Mouse (Mus musculus): ENCODE data around the gene Dock9. TPM values are rescaled to one million over a fixed set of nuclear protein-coding genes. Genes with fewer than 3 reads are reported as not detected.

Gene Dock9
- polyA plus RNA-seq (2015; fragmentation: Nextera tagmentation; extraction: Ambion mirVana) = 11.0 and 12.1 TPM in 2 replicates

DNA sequence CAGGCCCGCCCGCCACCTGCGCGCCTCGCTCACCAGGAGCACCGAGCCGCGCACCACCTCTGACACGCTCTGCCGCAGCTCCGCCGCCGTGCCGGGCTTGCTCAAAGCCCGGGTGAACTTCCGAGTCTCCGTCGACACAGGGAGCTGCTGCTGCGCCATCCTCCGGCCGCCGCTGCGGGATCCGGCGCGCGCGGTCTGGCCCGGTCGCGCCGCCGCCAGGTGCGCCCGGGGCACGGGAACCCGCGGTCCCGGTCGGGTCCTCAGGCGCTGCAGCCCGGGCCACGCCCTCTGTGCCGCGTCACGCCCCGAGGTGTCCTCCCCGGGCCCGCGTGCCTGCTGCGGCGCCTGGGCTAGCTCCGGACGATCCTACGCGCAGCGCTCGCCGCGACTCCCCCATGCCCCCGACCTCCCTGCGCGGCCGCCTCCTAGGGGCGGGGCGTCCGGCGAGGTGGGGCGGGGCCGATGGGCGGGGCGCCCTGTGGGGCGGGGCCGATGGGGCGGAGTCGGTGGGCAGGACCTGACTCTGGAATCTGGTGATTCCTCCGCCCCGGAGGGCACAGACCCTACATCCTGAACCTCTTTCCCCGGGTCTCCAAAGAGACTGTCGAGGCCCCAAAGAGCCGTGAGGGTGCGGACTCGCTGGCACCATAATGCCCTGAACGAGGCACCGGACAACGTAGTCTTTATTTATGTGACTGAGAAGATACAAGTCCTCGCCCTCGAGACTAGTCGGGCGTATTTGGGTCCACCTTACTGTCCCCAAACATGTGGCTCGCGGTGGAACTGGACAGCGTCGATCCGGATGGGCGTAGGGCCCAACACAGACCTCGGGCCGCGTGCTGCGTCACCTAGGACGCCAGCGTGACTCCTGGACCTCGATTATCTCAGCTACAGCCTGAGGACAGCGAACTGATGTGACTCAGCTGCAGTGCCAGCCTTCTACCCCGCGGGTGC is at the start of gene Dock9:
TSS of gene Dock9 (minus strand) at position 381 of the 954 bp plus-strand sequence.
- H3K9ac ChIP-seq = peak within 1 kb of the TSS; percentile 66
- peak within 1 kb of the TSS; percentile 86 for H3K27ac ChIP-seq (replicated peaks)
- no peaks in the 10 kb centered on the region for H3K36me3 ChIP-seq
- no peaks in the 10 kb centered on the region for H3K9me3 ChIP-seq
- WGBS = under 1% methylated on average over 71 of the region's 106 CpGs
- ATAC-seq (ENCODE audit: low FRiP score, low read depth) = peak; percentile 87
- peak within 1 kb of the TSS; percentile 91 for H3K4me2 ChIP-seq
- H3K4me1 ChIP-seq (replicated peaks) = peaks cover 13% of the 10 kb centered on the region
- H3K4me3 ChIP-seq = peak within 1 kb of the TSS; percentile 80
- peaks cover 4% of the 10 kb centered on the region for H3K27me3 ChIP-seq

DNA sequence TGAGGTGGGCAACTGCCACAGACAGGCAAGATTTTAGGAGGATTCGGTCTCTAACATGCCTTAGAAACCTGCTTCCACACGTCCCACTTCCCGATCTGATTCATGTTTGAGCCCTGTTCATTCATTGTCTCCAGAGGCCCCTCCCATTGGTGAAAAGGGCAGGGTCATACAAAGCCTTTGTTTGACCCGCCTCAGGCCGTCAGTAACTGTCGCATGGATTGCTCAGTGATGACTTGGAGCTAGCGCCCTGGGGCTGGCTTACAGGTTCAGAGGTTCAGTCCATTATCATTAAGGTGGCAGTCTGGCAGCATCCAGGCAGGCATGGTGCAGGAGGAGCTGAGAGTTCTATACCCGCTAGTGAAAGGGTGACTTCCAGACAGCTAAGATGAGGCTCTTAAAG is 46.8 kb upstream of the Dock9 start:
- no peak overlapping the region for H3K4me3 ChIP-seq
- no peaks in the 10 kb centered on the region for H3K27me3 ChIP-seq
- no peaks in the 10 kb centered on the region for H3K36me3 ChIP-seq
- H3K9me3 ChIP-seq = 0 out of 2 replicates have a peak, but pooled peaks cover 6% of the 10 kb centered on the region
- H3K4me1 ChIP-seq (replicated peaks) = no peaks in the 10 kb centered on the region
- no peak overlapping the region for H3K9ac ChIP-seq
- no peak for ATAC-seq (ENCODE audit: low FRiP score, low read depth)
- H3K27ac ChIP-seq (replicated peaks) = no peak overlapping the region
- H3K4me2 ChIP-seq = no peak overlapping the region
- WGBS = 36% methylated on average over 8 of the region's 8 CpGs

DNA sequence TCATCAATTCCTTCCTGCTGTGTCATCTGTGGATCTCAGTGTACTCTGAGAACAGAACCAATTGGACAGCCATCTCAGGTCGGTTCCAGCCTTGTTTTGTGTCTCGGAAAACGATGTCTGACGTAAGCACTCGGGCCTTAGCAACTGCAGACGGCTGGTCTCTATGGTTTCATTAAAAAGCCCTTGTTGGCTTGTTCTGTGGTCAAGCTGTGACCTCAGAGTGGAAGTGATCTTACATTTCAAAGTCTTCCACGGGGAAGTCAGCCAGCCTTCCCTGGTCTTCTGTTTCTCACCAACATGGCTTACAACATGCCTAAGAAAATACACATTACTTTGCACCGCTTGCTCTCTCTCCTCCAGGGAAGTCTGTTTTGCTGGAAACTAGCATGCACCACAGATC is 42.6 kb upstream of the Dock9 start:
- 90% methylated on average over 8 of the region's 8 CpGs for WGBS
- no peak overlapping the region for H3K9ac ChIP-seq
- no peak overlapping the region for H3K4me3 ChIP-seq
- H3K27me3 ChIP-seq = no peaks in the 10 kb centered on the region
- H3K36me3 ChIP-seq = no peaks in the 10 kb centered on the region
- peaks cover 15% of the 10 kb centered on the region; the same call in 1 of the 2 replicates for H3K9me3 ChIP-seq
- ATAC-seq (ENCODE audit: low FRiP score, low read depth) = no peak
- no peaks in the 10 kb centered on the region for H3K4me1 ChIP-seq (replicated peaks)
- no peak overlapping the region for H3K27ac ChIP-seq (replicated peaks)
- H3K4me2 ChIP-seq = no peak overlapping the region

DNA sequence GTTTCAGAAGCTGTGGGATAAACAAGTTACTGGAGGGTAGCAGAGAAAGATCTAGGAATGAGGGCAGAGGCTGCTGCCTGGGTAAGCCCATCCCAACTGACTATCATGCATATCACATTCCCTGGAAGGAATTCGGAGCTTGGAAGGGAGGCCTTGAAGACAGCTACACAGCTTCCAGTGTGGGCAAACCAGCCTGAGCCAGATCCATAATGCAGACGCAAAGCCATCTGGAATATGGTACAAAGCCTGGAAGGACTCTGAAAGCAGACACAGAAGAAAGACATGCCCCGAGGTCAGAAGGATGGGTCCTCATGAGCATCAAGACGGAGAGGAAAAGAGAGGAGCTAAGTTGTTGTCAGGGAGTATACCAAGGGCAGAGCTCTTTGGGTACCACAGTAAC is 40.5 kb upstream of the Dock9 start:
- no peak overlapping the region for H3K27ac ChIP-seq (replicated peaks)
- ATAC-seq (ENCODE audit: low FRiP score, low read depth) = no peak
- H3K9me3 ChIP-seq = peaks cover 15% of the 10 kb centered on the region; the same call in 1 of the 2 replicates
- H3K27me3 ChIP-seq = no peaks in the 10 kb centered on the region
- WGBS = 90% methylated on average over 4 of the region's 4 CpGs
- H3K4me2 ChIP-seq = no peak overlapping the region
- no peaks in the 10 kb centered on the region for H3K36me3 ChIP-seq
- H3K4me3 ChIP-seq = no peak overlapping the region
- no peak overlapping the region for H3K9ac ChIP-seq
- no peaks in the 10 kb centered on the region for H3K4me1 ChIP-seq (replicated peaks)

DNA sequence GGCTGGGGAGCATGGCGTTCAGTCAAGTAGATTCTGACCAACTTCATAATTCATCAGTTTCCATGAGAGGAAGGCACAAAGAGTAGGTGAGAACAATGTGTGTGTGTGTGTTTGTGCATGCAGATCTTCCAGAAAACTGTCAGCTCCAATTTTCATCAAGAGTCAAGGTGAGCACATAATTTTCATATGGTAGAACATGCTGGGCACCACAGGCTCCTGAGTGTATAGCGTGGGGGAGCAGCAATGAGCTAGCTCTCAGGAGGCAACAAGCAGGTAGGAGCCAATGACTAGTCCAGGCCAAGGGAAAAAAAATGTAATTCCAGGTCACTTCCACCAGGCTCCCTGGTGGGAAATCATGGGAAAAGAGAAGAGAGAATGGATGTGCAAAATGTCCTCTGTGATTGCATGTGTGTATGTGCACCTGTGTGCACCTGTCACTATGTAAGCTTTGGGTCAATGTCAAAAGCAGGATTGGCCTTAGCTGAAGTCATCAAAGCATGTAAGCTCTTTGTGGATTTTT is 35.4 kb upstream of the Dock9 start:
- no peak for ATAC-seq (ENCODE audit: low FRiP score, low read depth)
- 87% methylated on average over 2 of the region's 2 CpGs for WGBS

DNA sequence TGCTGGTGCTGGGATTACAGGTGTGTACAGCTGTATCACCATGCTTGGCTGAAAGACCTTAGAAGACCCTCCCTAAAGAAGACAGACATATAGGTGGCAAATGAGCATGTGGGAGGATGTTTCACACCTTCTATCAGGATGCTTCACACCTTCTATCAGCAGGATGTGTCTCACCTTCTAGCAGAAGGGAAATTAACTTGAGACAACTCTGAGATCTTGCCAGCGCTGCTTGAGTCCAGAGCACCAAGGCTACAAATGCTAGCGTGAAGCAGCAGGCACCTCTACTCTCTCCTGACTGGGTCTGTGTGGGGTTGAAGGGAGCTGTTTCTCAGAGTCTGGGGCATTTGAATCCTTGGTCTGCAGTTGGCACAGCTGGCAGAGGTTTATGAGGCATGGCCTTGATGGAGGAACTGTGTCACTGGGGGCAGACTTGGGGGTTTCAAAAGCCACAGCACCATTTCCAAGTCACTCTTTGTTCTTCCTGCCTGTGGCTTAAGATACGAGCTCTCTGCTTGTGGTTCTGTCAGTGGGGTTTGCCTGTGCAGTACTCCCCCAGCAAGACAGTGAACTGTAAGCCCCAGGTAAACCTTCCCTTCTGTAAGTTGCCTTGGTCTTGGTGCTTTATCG is 32.3 kb upstream of the Dock9 start:
- Histone ChIP-seq H3K4me2 (no peak overlapping the region), H3K9me3 (0 out of 2 replicates have a peak, but pooled peaks cover 9% of the 10 kb centered on the region)
- 91% methylated on average over 4 of the region's 4 CpGs for WGBS

More for the DNA sequence above, 35.4 kb upstream of the Dock9 start:
- Histone ChIP-seq H3K4me3 (no peak overlapping the region), H3K9ac (no peak overlapping the region), H3K9me3 (0 out of 2 replicates have a peak, but pooled peaks cover 9% of the 10 kb centered on the region), H3K27ac (replicated peaks) (no peak overlapping the region), H3K27me3 (no peaks in the 10 kb centered on the region), H3K4me1 (replicated peaks) (no peaks in the 10 kb centered on the region), H3K4me2 (no peak overlapping the region), H3K36me3 (no peaks in the 10 kb centered on the region)

DNA sequence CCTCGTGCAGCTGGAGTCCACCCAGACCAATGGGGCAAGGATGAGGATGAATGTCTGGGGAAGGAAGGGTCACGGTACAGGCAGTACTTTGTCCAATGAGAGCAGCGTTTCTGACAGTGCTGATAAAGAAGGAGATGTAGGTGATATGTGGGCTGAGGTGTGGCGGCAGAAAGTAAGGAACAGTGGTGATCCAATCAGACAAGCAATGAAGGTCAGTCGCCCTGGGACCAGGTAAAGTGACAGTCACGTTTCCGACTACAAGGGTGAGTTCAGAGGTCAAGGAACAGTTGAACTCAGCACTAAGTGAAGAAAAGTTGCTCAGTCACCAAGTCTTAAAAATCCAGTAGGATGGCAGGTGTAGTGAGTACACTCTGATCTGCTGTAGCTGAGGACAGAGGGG is 29.5 kb upstream of the Dock9 start:
- Histone ChIP-seq H3K27me3 (no peaks in the 10 kb centered on the region), H3K9ac (no peak overlapping the region), H3K36me3 (no peaks in the 10 kb centered on the region), H3K4me3 (no peak overlapping the region), H3K4me1 (replicated peaks) (no peaks in the 10 kb centered on the region), H3K4me2 (no peak overlapping the region), H3K27ac (replicated peaks) (no peak overlapping the region), H3K9me3 (0 out of 2 replicates have a peak, but pooled peaks cover 9% of the 10 kb centered on the region)
- 88% methylated on average over 7 of the region's 7 CpGs for WGBS
- ATAC-seq (ENCODE audit: low FRiP score, low read depth) = no peak

More for the DNA sequence above, 32.3 kb upstream of the Dock9 start:
- no peaks in the 10 kb centered on the region for H3K4me1 ChIP-seq (replicated peaks)
- no peak for ATAC-seq (ENCODE audit: low FRiP score, low read depth)
- H3K4me3 ChIP-seq = no peak overlapping the region
- no peaks in the 10 kb centered on the region for H3K36me3 ChIP-seq
- H3K27ac ChIP-seq (replicated peaks) = no peak overlapping the region
- H3K27me3 ChIP-seq = no peaks in the 10 kb centered on the region
- no peak overlapping the region for H3K9ac ChIP-seq

DNA sequence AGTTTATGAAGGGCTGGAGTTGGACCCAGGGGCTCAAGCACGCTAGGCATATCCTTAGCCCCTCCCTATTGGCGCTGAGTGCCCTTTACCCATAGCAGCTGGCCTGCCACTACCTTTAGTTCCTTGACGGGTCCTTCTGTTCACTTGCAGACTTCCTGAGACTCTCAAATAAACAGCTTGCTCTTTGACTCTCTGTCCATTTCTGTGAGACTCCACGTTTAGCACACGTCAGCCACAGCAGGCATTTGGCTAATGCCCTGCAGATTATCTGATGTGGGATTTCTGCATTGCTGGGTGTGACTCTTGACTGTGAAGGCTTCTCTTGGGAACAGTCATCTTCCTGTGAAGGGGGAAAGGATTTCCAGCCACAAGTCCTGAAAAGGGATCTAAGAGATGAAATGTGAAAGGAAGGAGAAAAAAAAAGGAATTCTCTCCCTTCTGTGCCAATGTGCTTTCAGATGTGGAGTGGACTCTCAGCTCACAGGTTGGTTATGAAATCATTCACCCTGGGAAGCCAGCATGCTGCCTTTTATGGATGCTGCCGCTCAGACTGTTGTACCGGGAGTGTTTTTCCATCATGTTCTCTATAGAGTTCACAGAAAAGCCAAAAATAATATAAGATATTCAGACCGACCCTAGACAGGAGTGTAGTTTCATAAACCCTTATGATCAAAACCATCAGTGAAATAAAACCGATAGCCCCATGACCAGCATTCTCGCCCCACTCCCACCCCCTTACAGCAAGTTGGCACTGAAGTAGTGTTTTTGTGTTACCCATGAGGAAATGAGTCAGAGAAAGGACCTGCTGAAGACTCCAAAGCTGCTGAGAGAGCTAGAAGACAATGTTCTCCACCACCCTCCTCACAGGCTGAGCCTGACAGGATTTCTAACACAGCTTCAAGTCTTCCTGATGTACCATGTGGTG is 28.1 kb upstream of the Dock9 start:
- H3K4me1 ChIP-seq (replicated peaks) = no peaks in the 10 kb centered on the region
- no peak overlapping the region for H3K4me2 ChIP-seq
- WGBS = 74% methylated on average over 10 of the region's 10 CpGs
- H3K27ac ChIP-seq (replicated peaks) = no peak overlapping the region
- H3K9ac ChIP-seq = no peak overlapping the region
- no peak overlapping the region for H3K4me3 ChIP-seq
- H3K36me3 ChIP-seq = no peaks in the 10 kb centered on the region
- no peaks in the 10 kb centered on the region for H3K27me3 ChIP-seq
- H3K9me3 ChIP-seq = 0 out of 2 replicates have a peak, but pooled peaks cover 9% of the 10 kb centered on the region
- ATAC-seq (ENCODE audit: low FRiP score, low read depth) = no peak

DNA sequence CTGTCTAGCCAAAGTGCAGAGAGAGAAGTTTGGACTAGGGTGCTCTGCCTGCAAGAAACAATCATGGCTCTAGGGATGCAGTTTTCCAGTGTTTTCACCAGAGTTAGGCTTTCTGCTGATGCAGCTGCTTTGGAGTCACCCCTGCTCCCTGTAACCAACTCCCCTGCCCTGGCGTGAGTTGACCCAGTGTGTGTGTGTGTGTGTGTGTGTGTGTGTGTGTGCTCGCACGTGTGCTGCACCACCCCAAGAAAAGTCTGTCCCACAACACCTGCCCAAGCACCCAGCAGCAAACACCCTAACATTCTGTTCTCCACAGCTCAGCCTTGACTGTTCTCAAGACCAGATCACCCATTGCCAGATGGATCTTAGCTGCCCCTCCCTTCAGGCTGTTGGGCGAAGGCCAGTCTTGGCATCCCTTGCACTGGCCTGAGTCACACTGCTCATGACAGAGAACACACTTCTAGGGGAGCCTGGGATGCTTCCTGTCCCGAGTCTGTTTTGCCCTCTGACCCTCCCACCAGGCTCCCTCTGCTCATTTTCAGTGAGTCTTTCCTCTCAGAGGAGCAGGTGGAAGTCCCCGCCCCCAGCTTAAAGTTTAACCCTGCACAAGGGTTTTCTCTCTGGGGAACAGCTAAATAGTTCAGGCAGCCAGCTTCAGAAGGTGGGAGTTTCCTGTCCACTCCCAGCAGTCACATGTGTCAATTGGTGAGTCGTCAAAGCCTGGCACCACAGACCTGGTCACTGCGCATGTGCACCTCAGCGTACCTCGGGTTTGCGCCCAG is 26.9 kb upstream of the Dock9 start:
- ATAC-seq (ENCODE audit: low FRiP score, low read depth) = no peak; the same call in 1 of the 2 replicates
- H3K9ac ChIP-seq = no peak overlapping the region
- no peak overlapping the region for H3K4me3 ChIP-seq
- no peak overlapping the region for H3K27ac ChIP-seq (replicated peaks)
- no peaks in the 10 kb centered on the region for H3K4me1 ChIP-seq (replicated peaks)
- no peaks in the 10 kb centered on the region for H3K36me3 ChIP-seq
- 0 out of 2 replicates have a peak, but pooled peaks cover 9% of the 10 kb centered on the region for H3K9me3 ChIP-seq
- WGBS = 67% methylated on average over 11 of the region's 11 CpGs
- no peak overlapping the region for H3K4me2 ChIP-seq
- H3K27me3 ChIP-seq = no peaks in the 10 kb centered on the region

DNA sequence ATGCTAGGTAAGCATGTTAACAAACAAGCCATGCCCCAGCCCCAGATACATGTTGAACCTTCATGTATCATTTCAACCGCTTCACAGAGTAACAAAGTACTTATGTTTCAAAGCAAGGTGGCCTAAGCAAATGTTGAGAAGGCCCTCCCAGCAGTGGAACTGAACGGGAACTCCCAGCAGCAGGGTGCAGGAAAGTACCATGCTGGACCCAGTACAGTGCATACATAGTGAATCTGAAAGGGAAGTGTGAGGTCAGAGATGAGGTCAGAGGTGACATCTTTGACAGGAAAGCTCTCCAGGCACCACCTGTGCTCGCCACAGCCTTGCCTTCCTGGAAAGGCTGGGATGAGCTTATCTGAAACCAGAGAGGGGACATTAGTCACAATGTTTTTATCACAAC is 25.4 kb upstream of the Dock9 start:
- no peaks in the 10 kb centered on the region for H3K27me3 ChIP-seq
- no peaks in the 10 kb centered on the region for H3K36me3 ChIP-seq
- H3K9ac ChIP-seq = no peak overlapping the region
- 78% methylated on average over 3 of the region's 3 CpGs for WGBS
- H3K4me1 ChIP-seq (replicated peaks) = no peaks in the 10 kb centered on the region
- no peak overlapping the region for H3K27ac ChIP-seq (replicated peaks)
- no peak overlapping the region for H3K4me2 ChIP-seq
- ATAC-seq (ENCODE audit: low FRiP score, low read depth) = no peak
- H3K9me3 ChIP-seq = no peaks in the 10 kb centered on the region
- H3K4me3 ChIP-seq = no peak overlapping the region

DNA sequence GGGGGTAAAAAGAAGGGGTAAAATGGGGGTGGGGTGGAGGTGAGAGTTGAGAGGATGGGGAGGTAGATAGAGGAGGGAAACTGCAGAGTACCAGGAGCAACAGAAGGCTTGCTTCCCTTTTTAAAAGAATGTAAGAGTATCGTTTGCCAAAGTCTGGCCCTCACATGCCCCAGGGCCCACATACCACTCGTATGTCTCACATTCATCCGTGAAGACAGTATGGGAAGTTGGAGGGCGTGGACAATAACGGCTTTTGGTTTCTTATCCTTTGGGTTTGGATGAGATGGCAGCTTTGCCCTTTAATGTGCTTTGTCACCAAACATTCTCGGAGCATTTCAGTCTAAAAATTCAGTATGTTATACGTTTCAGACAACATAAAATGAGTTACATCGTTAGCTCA is 24.9 kb upstream of the Dock9 start:
- Histone ChIP-seq H3K27me3 (no peaks in the 10 kb centered on the region), H3K4me3 (no peak overlapping the region), H3K9me3 (no peaks in the 10 kb centered on the region), H3K27ac (replicated peaks) (no peak overlapping the region), H3K9ac (no peak overlapping the region), H3K4me1 (replicated peaks) (no peaks in the 10 kb centered on the region), H3K36me3 (no peaks in the 10 kb centered on the region), H3K4me2 (no peak overlapping the region)
- no peak for ATAC-seq (ENCODE audit: low FRiP score, low read depth)
- 90% methylated on average over 8 of the region's 8 CpGs for WGBS
